ENCODE assay signal across 26 mouse cellular contexts in the genomic region with DNA sequence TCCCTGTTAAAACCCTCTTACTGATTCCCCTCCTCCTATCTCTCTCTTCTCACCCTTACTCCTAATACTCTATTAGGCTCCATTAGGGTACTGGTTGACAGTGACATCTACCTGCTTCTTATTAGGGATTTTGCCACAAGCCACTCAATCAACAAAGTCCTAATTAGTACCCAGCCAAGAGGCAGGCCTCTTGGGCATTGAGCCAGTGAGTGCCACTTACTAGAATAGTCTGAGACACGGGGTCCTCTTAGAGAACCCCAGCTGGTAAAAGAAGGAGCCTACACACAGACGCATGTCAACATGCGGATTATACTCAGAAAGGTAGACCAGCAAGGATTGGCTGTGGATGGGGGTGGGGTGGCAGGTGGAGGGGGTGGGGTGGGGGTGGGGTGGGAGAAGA. TPM values are rescaled to one million over a fixed set of nuclear protein-coding genes. Genes with fewer than 3 reads are reported as not detected.
"Had no signal": no experiment of that assay in that cellular context is flagged by ENCODE, and none has a peak within 500 bp of the region (broad histone marks: within the 10 kb centered on the region; RNA-seq: fewer than 3 reads in every experiment).

No protein-coding gene starts in this region.

- H3K9ac ChIP-seq: kidney, embryonic 15.5 days; liver, embryonic 13.5 days; midbrain, embryonic 12.5 days; midbrain, embryonic 15.5 days; neural tube, embryonic 13.5 days had no signal

- H3K9me3 ChIP-seq: kidney, embryonic 15.5 days; liver, embryonic 13.5 days; midbrain, embryonic 12.5 days; midbrain, embryonic 15.5 days; neural tube, embryonic 13.5 days had no signal

- H3K4me3 ChIP-seq: kidney, embryonic 15.5 days; left cerebral cortex, adult 2 months; liver, embryonic 13.5 days; midbrain, embryonic 12.5 days; midbrain, embryonic 15.5 days; neural tube, embryonic 13.5 days had no signal

- H3K4me2 ChIP-seq: kidney, embryonic 15.5 days; midbrain, embryonic 12.5 days; midbrain, embryonic 15.5 days; neural tube, embryonic 13.5 days had no signal

- H3K36me3 ChIP-seq: kidney, embryonic 15.5 days; liver, embryonic 13.5 days; midbrain, embryonic 12.5 days; midbrain, embryonic 15.5 days; neural tube, embryonic 13.5 days had no signal

- H3K27me3 ChIP-seq: kidney, embryonic 15.5 days; liver, embryonic 13.5 days; midbrain, embryonic 12.5 days; midbrain, embryonic 15.5 days had no signal

- H3K27ac ChIP-seq: kidney, embryonic 15.5 days; left cerebral cortex, adult 2 months; liver, embryonic 13.5 days; midbrain, embryonic 12.5 days; midbrain, embryonic 15.5 days; neural tube, embryonic 13.5 days had no signal

- DNase-seq: kidney, postnatal 10 days; kidney, postnatal 36 days; layer of hippocampus, postnatal 36 days; liver, embryonic 13.5 days; lung, adult 2 months; lung, postnatal 14 days; lung, postnatal 4 days; right cerebral cortex, adult 18-20 months; right cerebral cortex, postnatal 14 days; right cerebral cortex, postnatal 4 days; spleen, adult 18-20 months; thymus, adult 18-20 months; thymus, postnatal 36 days had no signal

RNA-seq across cellular contexts. Expression of gene Gpa33, which starts 9.1 kb away (rescaled TPM):
- total RNA-seq: layer of hippocampus, postnatal 10 days; layer of hippocampus, postnatal 36 days; left cerebral cortex, adult 2 months; left cerebral cortex, postnatal 10 days; left cerebral cortex, postnatal 36 days; liver, adult 2 months; megakaryocyte progenitor cell, adult 5-6 weeks; megakaryocyte-erythroid progenitor cell, adult 5-6 weeks; monocyte, adult 5-6 weeks; neutrophil, adult 5-6 weeks had no signal
- polyA plus RNA-seq: liver, embryonic 13.5 days; midbrain, embryonic 15.5 days; neural tube, embryonic 13.5 days had no signal

RNA-seq across cellular contexts. Expression of gene Dusp27, which starts 11.4 kb away (rescaled TPM):
- total RNA-seq: layer of hippocampus, postnatal 36 days; liver, adult 2 months; megakaryocyte progenitor cell, adult 5-6 weeks; megakaryocyte-erythroid progenitor cell, adult 5-6 weeks; monocyte, adult 5-6 weeks; neutrophil, adult 5-6 weeks had no signal
- polyA plus RNA-seq: liver, adult 2 months had no signal
